Mouse (Mus musculus) layer of hippocampus, adult 11-12 months (tissue): ENCODE measurements at regions not wholly inside any gene's neighbourhood (a gene's known extent, or its start where the extent isn't known, plus 50 kb on each side); places are given as distances from the start of the nearest gene placed in this dataset.
"Not testable (repeated sequence)": the region's sequence is repeated elsewhere in the genome, so short reads cannot be mapped to it uniquely, and the experiment has no call there.

Experiments
- DNase-seq: peaks from one replicate; pipeline ENCODE4 v3.0.0; 2022; ENCODE audit warnings: low spot score

DNA sequence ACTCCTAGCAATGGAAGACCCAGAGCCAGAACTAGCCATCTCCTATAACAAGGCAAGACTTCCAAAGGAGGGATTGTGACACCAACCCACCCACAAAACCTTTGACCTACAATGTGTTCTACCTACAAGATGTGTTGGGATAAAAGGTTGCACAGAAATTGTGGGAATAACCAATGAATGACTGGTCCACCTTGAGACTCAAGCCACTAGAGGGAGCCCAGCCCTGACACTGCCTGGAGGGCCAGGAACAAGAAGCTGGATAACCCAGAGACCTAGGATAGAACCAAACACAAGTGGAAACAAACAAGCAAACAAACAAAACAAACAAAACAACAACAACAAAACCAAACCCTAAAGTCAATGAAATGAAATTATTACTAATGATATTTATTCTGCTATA, 288.8 kb downstream of the Dchs2 start:
- no peak for DNase-seq

DNA sequence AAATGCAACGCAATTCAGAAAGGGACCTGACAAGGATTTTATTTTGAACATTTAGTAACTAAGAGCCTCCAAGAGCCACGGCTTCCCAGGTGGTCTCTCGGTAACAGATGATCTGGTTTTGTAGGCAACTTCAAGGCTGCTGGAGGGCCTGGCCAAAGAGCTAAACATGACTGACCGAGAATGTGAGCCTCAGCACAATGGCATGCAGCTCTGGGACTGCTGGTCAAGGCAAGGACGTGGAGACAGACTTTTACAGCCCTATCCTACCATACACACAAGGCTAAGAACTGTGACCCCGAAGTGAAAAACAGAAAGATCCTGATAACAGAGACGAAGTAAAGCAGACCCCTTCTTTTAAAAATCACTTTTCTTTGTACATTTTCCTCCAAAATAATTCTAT, 296.5 kb downstream of the Dchs2 start:
- DNase-seq = no peak

DNA sequence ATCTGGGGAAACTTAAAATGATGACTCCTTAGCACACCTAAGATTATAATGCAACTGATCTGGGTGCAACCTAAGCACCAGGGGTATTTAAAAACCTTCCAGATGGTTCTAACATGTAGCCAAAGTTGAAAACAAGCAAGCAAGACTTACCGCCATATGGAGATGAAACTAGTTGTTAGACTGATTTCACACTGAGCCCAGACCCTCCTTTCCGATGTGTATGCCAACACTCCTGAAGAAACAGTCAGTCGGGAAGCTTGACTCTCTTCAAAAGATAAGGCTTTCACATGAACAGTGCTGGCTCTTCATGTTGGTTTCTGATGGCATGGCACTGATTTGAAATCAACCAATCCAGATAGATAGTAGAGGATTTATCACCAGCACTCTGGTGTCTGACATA, 301.6 kb downstream of the Dchs2 start:
- DNase-seq = no peak

DNA sequence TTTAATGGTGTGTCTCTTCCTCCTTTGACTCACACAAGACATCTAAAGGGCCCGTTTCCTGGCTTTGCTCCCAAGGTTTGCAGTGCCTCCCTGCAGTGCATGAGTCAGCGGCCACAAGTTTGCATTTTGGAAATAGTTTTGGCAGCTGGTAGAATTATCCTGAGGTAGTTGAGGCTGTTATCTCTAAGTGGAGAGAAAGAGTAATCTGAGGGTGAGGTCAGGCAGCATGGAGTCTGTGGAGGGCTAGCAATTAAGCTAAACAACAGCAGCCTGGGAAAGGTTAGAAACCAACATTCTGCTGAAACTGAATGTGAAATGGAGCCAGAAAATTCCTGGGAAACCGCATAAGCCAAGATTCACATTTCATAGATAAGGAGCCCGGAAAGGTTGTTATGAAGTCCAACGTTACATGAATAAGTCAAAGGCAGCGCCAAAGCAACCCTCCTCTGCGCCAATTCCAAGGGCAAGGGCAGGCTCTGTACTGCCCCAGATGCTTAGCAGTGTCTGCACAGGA, 318.5 kb downstream of the Dchs2 start:
- DNase-seq = no peak

DNA sequence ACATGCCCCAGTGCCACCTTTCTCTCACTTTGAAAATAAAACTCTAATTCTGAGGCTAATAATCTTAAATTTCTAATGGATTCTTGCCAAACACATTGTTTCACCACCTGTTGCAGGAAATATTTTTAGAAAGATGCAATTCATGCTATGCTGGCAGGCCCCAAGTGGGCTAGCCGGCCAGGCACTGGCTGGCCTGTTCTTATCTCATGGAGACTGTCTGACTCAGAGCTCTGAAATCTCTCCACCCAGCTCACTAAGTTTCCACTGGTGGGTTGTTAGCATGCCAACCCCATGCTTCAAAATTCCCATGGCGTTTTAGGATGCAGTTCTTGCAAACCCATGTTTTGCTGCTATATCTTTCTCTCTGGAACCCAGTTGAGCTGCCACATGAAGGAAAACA, 315.5 kb upstream of the Sfrp2 start:
- no peak for DNase-seq

DNA sequence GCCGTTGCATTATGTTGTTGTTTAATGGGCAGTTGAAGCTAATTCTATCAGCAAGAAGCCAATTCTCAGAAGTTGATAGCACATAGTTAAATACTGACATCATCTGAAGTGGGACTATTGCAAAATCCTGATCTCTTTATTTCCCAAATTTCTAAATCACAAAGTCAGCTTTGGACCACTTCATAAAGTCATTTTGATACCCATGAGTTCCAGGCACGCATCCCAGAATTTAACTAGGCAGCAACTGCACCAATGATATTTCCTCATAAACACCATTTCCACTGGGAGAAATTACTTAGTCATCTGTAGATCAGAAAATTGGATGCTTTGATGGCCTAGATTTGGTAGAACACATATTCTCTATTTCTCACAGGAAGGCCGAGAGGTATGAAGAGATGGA, 314.8 kb upstream of the Sfrp2 start:
- no peak for DNase-seq

DNA sequence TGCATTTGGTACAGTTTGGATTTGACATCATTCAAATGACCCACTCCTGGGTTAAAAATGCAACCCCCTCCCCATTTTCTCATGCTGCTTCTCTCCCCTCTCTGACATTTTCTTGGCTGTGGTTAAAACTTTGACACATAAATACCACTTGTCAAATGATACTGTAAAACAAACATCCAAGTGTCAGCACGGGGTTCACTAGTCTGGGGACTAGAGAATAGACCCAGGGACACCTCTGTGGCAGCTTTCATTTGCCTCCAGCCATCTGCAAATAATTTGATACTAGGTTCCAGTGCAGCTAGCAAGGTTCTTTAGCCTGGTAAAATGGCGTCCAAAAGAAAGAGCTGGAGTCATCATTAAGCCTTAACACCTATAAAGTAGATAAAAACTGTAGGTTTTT, 312.7 kb upstream of the Sfrp2 start:
- DNase-seq = no peak

DNA sequence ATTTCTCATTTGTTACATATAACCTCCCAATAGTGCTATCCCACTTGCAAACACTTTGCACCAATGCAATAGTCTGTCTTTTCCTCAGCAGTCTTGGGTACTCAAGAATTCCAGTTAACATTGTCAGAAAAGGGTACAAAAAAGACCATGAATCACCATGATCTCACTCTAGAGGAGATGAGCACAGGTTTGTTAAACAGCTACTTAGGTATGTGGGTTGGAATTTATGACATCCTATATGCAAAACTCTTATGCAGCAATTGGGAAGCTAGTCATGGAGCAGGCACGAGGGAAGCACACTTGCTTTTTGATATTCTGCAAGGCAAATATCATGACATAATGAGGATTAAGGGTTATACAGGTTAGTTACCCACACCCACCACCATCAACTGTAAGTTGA, 307.7 kb upstream of the Sfrp2 start:
- DNase-seq = no peak

DNA sequence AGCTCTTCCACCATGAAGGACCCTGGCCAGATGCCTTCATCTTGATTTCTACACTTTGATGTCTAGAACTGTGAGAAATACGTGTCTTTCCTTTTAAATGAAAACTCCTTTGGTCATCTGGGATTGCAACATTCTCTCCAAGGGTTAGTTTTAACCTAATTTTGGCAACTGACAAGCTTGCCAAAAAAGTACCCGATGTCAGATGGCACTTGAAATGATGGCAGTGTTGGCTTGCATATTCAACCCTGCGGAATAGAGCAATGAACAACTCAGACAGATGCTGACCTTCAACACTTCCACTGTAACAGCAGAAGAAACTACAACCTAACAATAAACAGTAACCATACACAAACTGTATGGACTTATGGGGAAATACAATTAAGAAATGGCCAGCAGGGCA, 286.9 kb upstream of the Sfrp2 start:
- no peak for DNase-seq

DNA sequence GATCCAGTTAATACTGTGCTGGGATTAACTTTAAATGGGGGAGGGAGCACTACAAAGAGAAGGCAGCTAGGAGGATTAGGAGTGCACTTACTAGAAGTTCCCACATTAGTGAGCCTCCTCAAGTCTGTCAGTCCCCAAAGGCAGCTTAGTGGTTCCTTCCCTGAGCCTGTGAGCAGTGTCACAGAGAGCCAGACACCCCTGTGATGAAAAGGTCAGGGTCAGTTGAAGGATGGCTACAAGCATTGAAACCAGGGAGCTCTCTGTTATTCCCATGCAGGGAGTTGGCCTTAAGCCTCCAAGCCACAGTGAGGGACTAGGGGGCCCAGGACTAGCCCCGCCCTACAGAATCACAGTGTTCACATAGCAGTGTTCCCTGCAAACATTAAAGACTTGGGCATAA, 285.9 kb upstream of the Sfrp2 start:
- DNase-seq = no peak

DNA sequence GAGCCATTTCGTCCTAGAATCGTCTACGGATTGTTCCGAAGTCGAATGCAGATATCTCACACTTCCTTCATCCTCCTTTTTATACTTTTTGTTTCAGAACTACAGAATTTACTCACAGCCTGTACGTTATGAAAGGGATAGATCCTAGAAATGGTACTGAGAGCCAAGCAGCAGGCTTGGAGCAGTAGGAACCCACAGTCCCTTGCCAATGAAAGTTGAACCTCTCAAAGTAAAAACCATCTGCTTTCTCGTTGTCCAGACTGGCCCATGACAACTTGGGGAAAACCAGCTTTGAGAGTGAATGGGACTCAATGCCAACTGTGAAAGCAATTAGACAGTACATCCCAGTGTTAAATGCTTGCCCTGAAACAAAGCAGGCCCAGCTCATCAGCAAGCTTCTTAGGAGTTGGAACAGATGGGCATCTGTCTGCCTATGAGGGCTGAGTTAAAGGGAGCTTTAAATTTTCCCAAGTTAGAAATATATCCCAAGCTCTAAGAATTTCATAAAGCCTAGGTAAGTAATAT, 279.9 kb upstream of the Sfrp2 start:
- no peak for DNase-seq

DNA sequence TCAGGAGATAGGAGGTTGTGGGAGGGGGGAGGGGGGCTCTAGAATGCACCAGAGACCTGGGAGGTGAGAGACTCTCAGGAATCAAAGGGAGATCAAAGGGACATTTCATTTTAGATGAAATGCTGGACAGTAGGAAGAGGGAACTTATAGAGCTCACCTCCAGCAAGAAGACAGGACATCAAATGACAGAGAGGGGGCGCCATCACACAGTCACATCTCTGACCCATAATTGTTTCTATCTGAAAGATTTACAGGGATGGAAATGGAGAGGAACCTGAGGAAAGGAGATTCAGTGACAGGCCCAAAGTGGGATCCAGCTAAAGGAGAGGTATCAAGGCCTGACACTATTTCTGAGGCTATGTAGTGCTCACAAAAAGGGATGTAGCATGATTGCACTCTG, 270.5 kb upstream of the Sfrp2 start:
- peak; percentile 6 for DNase-seq

DNA sequence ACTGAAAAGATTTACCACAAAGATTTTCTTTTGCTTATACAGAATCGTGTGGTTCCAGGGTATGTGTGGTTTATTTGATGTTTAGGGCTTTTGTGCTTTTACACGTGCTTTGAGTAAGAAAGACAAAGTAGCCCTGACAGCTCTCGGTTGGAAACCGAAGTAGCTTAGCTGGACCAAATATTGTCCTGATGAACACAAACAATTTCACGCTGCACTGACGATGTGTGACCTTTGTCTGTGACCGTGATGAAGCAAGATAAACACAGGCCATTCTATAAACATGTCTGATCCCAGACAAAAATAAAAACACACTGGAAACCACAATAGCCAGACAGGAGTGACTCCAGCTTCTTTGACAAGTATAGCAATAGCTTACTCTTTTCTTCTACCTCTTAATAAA, 262.2 kb upstream of the Sfrp2 start:
- DNase-seq = no peak

DNA sequence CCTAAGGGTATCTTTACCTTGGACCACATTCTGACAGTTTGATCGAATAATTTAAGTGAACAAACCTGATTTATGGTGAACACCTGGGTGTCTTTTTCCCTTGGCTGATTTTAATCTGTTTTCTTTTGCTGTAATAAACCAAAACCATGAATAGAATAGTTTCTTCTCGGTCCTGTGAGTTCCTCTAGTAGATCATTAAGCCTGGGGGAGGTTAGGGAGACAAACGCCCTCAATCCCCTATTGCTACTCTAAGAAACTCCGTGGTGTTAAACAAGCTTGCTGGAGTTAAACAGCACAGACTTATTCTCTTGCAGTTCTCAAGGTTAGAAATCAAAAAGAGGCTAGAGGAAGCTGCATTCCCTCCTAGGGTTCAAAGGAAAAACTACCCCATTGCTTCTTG, 249.5 kb upstream of the Sfrp2 start:
- DNase-seq = no peak

DNA sequence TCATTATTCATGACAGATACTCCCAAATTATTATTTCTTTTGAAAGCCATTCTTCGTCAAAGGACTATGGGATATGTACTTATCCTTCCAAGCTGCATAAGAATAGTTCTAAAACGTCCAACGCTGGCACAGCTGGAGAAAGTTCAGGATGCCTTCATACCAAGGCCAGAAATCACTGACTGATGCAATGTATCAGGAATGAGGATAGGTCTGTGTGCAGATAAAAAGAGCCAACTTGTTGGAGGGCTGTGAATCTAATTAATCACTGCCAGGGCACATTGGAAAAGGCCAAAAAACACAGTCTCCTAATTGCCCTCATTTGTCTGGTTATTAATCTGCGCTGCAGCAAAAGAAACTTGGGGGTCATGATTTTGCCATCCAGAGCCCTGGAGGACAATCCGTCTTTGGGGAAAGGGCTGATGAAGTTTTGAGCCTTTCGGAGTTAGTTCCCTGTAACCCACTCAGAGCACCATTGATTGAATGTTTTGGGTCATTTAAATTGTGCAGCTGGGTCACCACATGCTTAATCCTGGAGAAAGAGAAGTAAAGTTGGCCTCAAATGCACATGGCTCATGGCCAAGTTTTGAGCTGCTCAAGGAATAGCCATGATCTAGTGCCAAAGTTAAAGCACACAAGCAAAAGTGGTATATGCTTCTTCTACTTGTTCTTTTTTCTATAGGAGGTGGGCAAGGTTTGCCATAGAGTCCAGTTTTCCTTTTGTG, 248.0 kb upstream of the Sfrp2 start:
- no peak for DNase-seq

DNA sequence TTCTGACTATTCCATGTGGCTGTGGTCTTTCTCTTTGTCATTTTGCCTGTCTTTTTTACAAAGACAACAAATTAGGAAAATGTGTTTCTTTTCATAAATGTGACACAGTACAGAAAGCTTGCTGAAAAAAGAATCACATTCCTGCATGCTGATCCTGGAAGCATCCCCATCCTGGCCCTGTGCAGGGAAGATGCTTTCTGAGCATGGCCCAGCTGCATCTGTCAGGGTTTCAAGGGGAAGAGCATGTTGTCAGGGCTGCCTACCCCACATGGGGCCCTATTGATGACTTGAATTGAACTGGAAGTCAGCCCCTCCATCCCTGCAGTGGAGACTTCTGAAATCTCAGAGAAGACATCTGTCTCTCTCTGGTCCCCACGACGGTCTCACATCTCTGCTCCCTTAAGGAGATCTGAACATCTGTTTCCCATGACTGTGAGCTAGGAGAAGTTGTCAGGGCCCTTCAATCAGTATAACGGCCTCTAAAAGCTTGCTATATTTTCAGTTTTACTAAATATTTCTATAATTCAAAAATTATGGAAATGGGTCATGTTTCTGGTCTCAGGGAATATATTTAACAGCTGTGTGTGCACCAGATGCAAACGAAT, 235.8 kb upstream of the Sfrp2 start:
- DNase-seq = no peak

DNA sequence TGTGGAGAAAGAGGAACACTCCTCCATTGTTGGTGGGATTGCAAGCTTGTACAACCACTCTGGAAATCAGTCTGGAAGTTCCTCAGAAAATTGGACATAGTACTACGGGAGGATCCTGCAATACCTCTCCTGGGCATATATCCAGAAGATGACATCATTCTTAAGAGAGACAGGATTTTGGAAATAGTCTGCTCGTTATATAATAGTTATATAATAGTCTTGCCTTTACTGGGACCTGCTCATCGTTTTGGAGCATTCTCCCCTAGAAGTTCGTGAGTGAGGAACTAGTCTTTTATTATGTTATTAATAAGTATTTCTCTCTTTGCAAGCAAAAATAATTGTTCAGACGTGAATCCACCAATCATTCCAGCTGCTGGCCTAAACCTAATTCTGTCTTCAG, 229.5 kb upstream of the Sfrp2 start:
- DNase-seq = not testable (repeated sequence)

DNA sequence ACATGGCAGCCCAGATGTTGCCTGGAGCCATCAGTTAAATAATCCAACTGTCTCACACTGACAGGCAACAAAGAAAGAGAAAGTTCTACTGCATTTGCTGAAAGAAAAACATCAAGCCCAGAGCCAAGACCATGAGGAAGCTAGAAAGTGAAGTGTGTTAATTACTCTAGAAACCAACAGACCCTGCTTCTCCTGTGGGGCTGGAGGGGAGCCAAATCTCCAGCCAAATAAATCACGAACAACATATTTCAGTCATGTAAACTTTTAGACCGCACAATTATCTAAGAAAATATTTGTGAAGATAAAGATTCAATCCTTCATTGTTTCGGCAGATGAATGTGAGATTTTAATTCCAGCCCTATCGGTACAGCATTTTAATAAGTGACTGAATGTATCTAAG, 228.9 kb upstream of the Sfrp2 start:
- no peak for DNase-seq

DNA sequence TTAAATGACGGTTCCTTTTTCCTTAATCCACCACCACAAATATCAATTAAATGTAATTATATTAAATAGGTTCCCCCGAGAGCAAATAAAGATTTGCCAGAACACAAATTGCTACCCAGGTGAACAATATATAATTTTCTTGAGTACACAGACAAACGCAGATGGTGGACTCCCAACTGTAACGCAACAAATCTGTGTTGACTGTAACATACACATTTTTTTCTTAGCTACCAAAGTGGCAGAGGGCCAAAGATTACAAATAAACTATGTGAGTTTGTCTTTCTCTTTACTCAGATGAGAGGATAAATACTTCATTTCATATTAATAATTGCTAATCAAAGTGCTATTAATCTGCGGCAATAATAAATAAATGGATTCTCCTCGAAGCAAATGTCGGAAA, 228.4 kb upstream of the Sfrp2 start:
- no peak for DNase-seq

DNA sequence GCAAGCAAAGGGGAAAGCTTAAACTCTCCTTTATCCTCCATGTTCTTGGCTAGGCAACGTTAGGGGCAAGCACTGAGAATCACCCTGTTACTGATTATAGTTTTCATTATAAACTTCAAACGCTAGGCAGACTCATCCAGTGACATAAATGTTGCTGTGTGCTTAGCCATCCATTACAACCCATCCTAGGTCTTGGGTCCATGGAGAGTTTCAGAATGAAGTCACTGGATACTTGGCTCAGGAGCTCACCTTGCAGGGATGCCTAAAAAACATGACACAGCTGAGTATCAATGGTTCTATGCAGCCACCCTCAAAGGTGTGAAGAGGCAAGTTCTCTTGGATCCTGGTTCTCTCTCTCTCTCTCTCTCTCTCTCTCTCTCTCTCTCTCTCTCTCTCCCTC, 227.2 kb upstream of the Sfrp2 start:
- DNase-seq = no peak

DNA sequence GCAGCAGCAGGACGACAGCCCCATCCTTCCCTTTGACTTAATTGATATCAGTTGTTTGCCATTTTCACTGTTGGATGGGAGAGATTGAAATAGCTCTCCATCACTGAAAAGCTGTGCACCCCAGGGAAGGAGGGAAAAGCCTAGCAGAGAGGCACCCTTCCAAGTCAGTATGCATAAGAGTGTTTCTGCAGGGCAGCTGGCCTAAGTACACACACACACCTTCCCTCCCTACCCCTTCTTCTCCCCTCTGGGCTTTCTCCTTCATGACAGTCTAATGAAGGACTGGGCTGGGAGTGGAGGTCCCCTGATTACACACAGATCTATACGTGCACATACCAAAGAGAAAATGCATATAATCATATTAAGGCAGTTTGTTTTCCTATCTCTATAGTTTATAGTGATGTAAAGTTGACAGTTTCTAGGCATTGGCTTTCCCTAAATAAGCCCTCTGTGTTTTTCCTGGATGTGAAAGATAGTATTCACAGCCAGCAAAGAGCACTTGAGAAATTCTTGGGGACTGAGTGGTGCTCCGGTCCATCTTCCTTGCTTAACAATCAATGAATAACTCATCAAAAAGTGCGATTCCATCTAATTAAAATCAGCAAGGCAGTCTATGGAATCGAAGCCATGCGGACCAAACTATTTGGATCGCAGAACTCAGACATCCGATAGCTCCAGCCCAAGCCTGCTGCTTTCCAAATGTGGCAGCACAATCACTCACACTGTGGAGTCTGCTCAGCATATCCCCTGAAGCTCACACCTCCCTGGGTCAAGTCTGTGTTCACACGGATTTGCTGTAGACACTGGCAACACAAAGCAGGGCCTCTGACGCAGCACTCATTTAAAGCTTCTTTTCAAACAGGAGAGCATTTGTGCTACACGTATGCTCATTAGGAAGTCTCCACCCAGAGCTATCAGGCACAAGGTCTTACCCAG, 224.9 kb upstream of the Sfrp2 start:
- DNase-seq = no peak

DNA sequence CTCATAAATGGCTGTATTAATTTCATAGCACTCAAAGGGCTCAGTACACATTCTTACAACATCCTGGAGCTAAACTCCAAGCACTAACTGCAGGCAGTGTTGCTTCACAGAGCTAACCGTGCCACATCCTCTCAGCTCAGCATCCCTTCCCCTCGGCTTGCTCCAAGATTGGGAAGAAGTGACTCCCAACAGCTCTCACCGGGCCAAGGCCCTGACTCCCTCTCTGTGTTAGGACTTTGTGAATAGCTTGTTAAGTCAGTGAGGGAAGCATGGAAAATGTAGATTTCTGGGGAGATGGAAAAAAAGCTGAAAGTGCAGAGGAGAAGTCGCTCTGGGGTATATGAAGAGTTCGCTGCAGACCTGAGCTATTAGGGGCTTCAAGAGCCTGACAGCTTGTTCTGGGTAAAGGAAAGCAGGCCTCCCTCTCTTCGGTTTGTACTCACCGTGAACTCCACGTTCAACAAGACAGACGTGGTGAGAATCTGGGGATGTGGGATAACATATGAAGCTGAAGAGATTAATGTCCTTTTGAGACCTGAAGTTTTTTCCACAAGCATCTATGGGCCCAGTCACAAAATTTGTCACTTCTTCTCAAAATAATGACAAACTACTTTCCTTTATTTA, 213.5 kb upstream of the Sfrp2 start:
- no peak for DNase-seq
